ENCODE assay signal across 17 mouse cellular contexts in genomic region chr10:63230854-63231253, GRCm38 (mm10). TPM values are rescaled to one million over a fixed set of nuclear protein-coding genes. Genes with fewer than 3 reads are reported as not detected.
DNase-seq lines count a peak whose midpoint lies in the region; ATAC-seq and TF ChIP-seq lines count a peak whose summit lies in the region.
"Had no signal": no experiment of that assay in that cellular context is flagged by ENCODE, and none has a peak within 500 bp of the region (broad histone marks: within the 10 kb centered on the region; RNA-seq: fewer than 3 reads in every experiment).

No protein-coding gene starts in this region.

- no peaks in the 10 kb centered on the region for H3K36me3 ChIP-seq in stomach, postnatal 0 days (ENCODE audit: control insufficient read depth, insufficient read depth, low read length)
- H3K36me3 ChIP-seq: liver, embryonic 13.5 days; neural tube, embryonic 12.5 days had no signal

- no peaks in the 10 kb centered on the region for H3K27me3 ChIP-seq in stomach, postnatal 0 days (ENCODE audit: control insufficient read depth, insufficient read depth, low read length)
- H3K27me3 ChIP-seq: liver, embryonic 13.5 days; neural tube, embryonic 12.5 days had no signal

- no peak for ATAC-seq in stomach, postnatal 0 days (ENCODE audit: low FRiP score, low TSS enrichment)
- ATAC-seq: forebrain, embryonic 14.5 days; hindbrain, embryonic 16.5 days had no signal

- no peak for TF ChIP-seq EP300 in stomach, postnatal 0 days (optimal IDR thresholded peaks at IDR 0.05)

- H3K9ac ChIP-seq in stomach, postnatal 0 days (ENCODE audit: low read length): no peak overlapping the region
- H3K9ac ChIP-seq: liver, embryonic 13.5 days; neural tube, embryonic 12.5 days had no signal

- H3K4me1 ChIP-seq in stomach, postnatal 0 days (replicated peaks; ENCODE audit: control insufficient read depth, insufficient read depth): no peaks in the 10 kb centered on the region
- H3K4me1 ChIP-seq: liver, embryonic 13.5 days; neural tube, embryonic 12.5 days had no signal

- 36% methylated on average over 4 of the region's 5 CpGs for WGBS in stomach, postnatal 0 days

- H3K9me3 ChIP-seq in stomach, postnatal 0 days (ENCODE audit: control insufficient read depth, low read length): no peaks in the 10 kb centered on the region
- H3K9me3 ChIP-seq: neural tube, embryonic 12.5 days had no signal

- DNase-seq in right cerebral cortex, adult 18-20 months: peak; percentile 31
- DNase-seq in right cerebral cortex, postnatal 4 days: no peak
- DNase-seq in gastrocnemius, postnatal 25 days: peak; percentile 63
- DNase-seq in heart, postnatal 4 days: peak; percentile 59
- no peak for DNase-seq in thymus, postnatal 25 days
- no peak for DNase-seq in stomach, postnatal 0 days (ENCODE audit: low spot score)
- no peak for DNase-seq in c-Kit-positive CD71-positive TER-119-positive erythroid progenitor cells, embryonic 14.5 days (ENCODE audit: low spot score)
- DNase-seq: adrenal gland, postnatal 36 days; cerebellum, postnatal 14 days; kidney, adult 18-20 months; kidney, postnatal 25 days; liver, embryonic 13.5 days had no signal

- no peak overlapping the region for H3K4me3 ChIP-seq in stomach, postnatal 0 days (ENCODE audit: low read depth, low read length)
- H3K4me3 ChIP-seq: liver, embryonic 13.5 days; neural tube, embryonic 12.5 days had no signal

- TF ChIP-seq CTCF in stomach, postnatal 0 days (IDR thresholded peaks at IDR 0.05; ENCODE audit: low read depth): no peak

- H3K4me2 ChIP-seq in stomach, postnatal 0 days (replicated peaks; ENCODE audit: low read depth): no peak overlapping the region
- H3K4me2 ChIP-seq: liver, embryonic 13.5 days; neural tube, embryonic 12.5 days had no signal

- H3K27ac ChIP-seq in stomach, postnatal 0 days (replicated peaks): no peak overlapping the region
- H3K27ac ChIP-seq: liver, embryonic 13.5 days; neural tube, embryonic 12.5 days had no signal

RNA-seq across cellular contexts. Expression of gene Herc4, which starts 12.8 kb away (rescaled TPM):
- 10 to 100 TPM; 17.5 to 20.6 TPM for total RNA-seq in gastrocnemius, postnatal 25 days (2021)
- 10 to 100 TPM; 45.2 to 45.8 TPM for total RNA-seq in heart, postnatal 4 days (2021)
- polyA plus RNA-seq in stomach, postnatal 0 days (2015; fragmentation: Nextera tagmentation; extraction: Ambion mirVana): 20.9 and 23.5 TPM in 2 replicates

RNA-seq across cellular contexts. Expression of gene Mypn, which starts 27.1 kb away (rescaled TPM):
- 100 to 1,000 TPM; 239 to 253 TPM for total RNA-seq in gastrocnemius, postnatal 25 days (2021)
- 10 to 100 TPM; 69.3 to 75.7 TPM for total RNA-seq in heart, postnatal 4 days (2021)
- polyA plus RNA-seq in stomach, postnatal 0 days (2015; fragmentation: Nextera tagmentation; extraction: Ambion mirVana): 0.10 and 0.12 TPM in 2 replicates
- total RNA-seq: megakaryocyte, adult 5-6 weeks had no signal
- polyA plus RNA-seq: CD4-positive, CD25-positive, alpha-beta regulatory T cell, adult 4 months had no signal

Comparison
In these comparisons a context has a peak if more than half of its experiments do, and no peak if none do; other contexts are left out.
1. DNase-seq: peak in right cerebral cortex, adult 18-20 months (single experiment), gastrocnemius, postnatal 25 days (single experiment) and heart, postnatal 4 days (single experiment); none in right cerebral cortex, postnatal 4 days (single experiment), thymus, postnatal 25 days (single experiment), stomach, postnatal 0 days (single experiment) and c-Kit-positive CD71-positive TER-119-positive erythroid progenitor cells, embryonic 14.5 days (single experiment).